Mouse (Mus musculus) stomach, postnatal 0 days (tissue): ENCODE results near the gene Tpbpb. TPM values are rescaled to one million over a fixed set of nuclear protein-coding genes. Genes with fewer than 3 reads are reported as not detected.
A peak's percentile ranks its signal among the peaks of the same experiment; 100 is the strongest.
"Not testable (repeated sequence)": the region's sequence is repeated elsewhere in the genome, so short reads cannot be mapped to it uniquely, and the experiment has no call there.

Experiments
- ATAC-seq: fragments of 200-750 bp; cut with Nextera tagmentation; 2 replicates; pipeline ENCODE4 v1.8.0; 2017; ENCODE audit not compliant: low FRiP score, low TSS enrichment
- DNase-seq: peaks from one replicate; pipeline ENCODE4 v3.0.0-alpha.2; 2016; ENCODE audit warnings: low spot score
- H3K27ac ChIP-seq: fragments of 300-500 bp; sonication (generic); replicated peaks from 2 replicates; pipeline ENCODE4 v1.5.1; 2014; ENCODE audit warnings: mild to moderate bottlenecking, control low read depth
- H3K27me3 ChIP-seq: fragments of 300-500 bp; sonication (generic); 2 replicates; pipeline ENCODE4 v1.6.1; 2014; ENCODE audit warnings: low read length; ENCODE audit not compliant: control insufficient read depth, insufficient read depth
- H3K36me3 ChIP-seq: fragments of 300-500 bp; sonication (generic); 2 replicates; pipeline ENCODE4 v1.6.1; 2014; ENCODE audit warnings: low read length, mixed read lengths; ENCODE audit not compliant: control insufficient read depth, insufficient read depth
- H3K4me1 ChIP-seq: fragments of 300-500 bp; sonication (generic); replicated peaks from 2 replicates; pipeline ENCODE4 v1.6.1; 2014; ENCODE audit warnings: antibody characterized with exemption; ENCODE audit not compliant: control insufficient read depth, insufficient read depth
- H3K4me2 ChIP-seq: fragments of 300-500 bp; sonication (generic); replicated peaks from 2 replicates; pipeline ENCODE4 v1.6.1; 2014; ENCODE audit warnings: low read depth, mild to moderate bottlenecking, control low read depth, moderate library complexity
- H3K4me3 ChIP-seq: fragments of 300-500 bp; sonication (generic); 2 replicates; pipeline ENCODE4 v1.5.1; 2014; ENCODE audit warnings: low read depth, low read length, control low read depth
- H3K9ac ChIP-seq: fragments of 300-500 bp; sonication (generic); 2 replicates; pipeline ENCODE4 v1.6.1; 2014; ENCODE audit warnings: mild to moderate bottlenecking, low read length, control low read depth, mixed read lengths
- H3K9me3 ChIP-seq: fragments of 300-500 bp; sonication (generic); 2 replicates; pipeline ENCODE4 v1.6.1; 2016; ENCODE audit warnings: low read length; ENCODE audit not compliant: control insufficient read depth
- CTCF ChIP-seq: IDR thresholded peaks from 2 replicates; pipeline ENCODE4 v1.5.1; 2016; ENCODE audit warnings: antibody characterized with exemption, low read depth, mild to moderate bottlenecking, moderate library complexity
- EP300 ChIP-seq: optimal IDR thresholded peaks from 2 replicates; pipeline ENCODE3; 2016; ENCODE audit warnings: antibody characterized with exemption
- WGBS: fragments of 180-500 bp; shearing (Covaris S2); extraction: QIAGEN DNeasy Blood & Tissue Kit; methylation state at CpG from one replicate; pipeline ENCODE4 v1.1.7; 2014; 5-methylcytosine and 5-hydroxymethylcytosine counted together
- polyA plus RNA-seq: library from polyadenylated mRNA; unstranded; fragments of >200 nt; fragmentation: Nextera tagmentation; extraction: Ambion mirVana; gene quantifications from 2 replicates; pipeline ENCODE4 v1.2.1, GENCODE M21; 2015

Gene Tpbpb
- not detected in 2 replicates for polyA plus RNA-seq

DNA sequence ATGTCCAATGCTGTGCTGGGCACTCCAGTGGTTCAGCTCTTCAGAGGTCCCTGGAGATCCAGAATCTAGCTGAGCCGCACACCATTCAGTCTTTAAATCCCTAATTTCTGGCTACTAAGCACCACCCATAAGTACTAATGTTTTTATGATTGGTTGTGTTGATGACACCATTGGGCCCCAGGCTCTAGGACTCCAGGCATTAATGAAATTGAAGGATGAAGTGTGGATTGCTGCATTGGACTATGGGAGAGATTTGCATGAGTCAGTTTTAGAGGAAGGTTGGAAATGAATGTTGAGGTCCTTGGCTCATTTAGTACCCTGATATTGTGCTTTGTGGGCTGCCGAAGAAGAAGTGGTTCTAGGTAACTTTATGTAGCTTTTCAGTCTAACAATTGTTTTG lies at the start of gene Tpbpb:
Gene Tpbpb, minus strand, starts transcription at position 101 of the 400 bp plus-strand sequence.
- H3K4me1 ChIP-seq, ATAC-seq, H3K9ac ChIP-seq, H3K4me2 ChIP-seq, H3K9me3 ChIP-seq, H3K36me3 ChIP-seq, DNase-seq, H3K27ac ChIP-seq, H3K27me3 ChIP-seq, H3K4me3 ChIP-seq: not testable (repeated sequence)
- WGBS = 73% methylated on average over 2 of the region's 2 CpGs

- 67% methylated on average over 3 of the region's 3 CpGs for WGBS
- H3K27me3 ChIP-seq = not testable (repeated sequence)
These were observed 37.2 kb upstream of the Tpbpb start, which contains the start of gene Tpbpa for GRCm38 (mm10) chr13:60941884-60942283. TSS of gene Tpbpa (minus strand) at chr13:60941984.

DNA sequence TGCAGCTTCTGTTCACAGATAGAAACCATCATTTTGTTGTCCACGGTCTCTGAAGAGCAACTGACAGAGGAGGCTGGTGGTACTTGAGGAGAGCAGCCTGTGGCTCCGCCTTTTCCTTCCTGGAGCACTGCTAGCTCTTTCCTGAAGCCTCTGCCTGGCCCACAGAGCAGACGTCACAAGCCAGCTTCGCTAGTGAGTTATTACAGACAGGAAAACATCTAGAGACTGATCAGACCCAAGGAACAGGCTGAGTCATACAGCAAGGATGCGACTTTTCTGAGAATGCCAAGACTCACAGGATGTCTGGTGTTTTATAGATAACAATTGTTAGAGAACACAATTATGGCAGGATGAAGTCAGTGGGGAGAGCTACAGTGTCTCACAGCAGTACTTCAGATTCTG lies 31.8 kb upstream of the Tpbpb start, which contains the start of the genes Gm49391 and Ctla2a:
Gene Gm49391, minus strand, starts transcription at position 72 of the 402 bp plus-strand sequence.
Gene Ctla2a, minus strand, starts transcription at position 126 of the 402 bp plus-strand sequence.
- no peak within 1 kb of the TSS for H3K9ac ChIP-seq
- H3K36me3 ChIP-seq = no peaks in the 10 kb centered on the region
- no peaks in the 10 kb centered on the region for H3K9me3 ChIP-seq
- WGBS = 56% methylated on average over 5 of the region's 5 CpGs
- no peak; the same call in 1 of the 2 replicates for ATAC-seq
- no peak within 1 kb of the TSS for H3K4me2 ChIP-seq
- no peaks in the 10 kb centered on the region for H3K27me3 ChIP-seq
- no peak within 1 kb of the TSS for H3K4me3 ChIP-seq
- no peak for TF ChIP-seq CTCF
- H3K27ac ChIP-seq = no peak within 1 kb of the TSS; the same call in 1 of the 2 replicates
- no peaks in the 10 kb centered on the region for H3K4me1 ChIP-seq
- DNase-seq = no peak

More at GRCm38 (mm10) chr13:60941884-60942283, 37.2 kb upstream of the Tpbpb start, which contains the start of gene Tpbpa:
- H3K4me3 ChIP-seq, H3K27ac ChIP-seq, ATAC-seq, H3K36me3 ChIP-seq, DNase-seq, H3K4me1 ChIP-seq, H3K9ac ChIP-seq, H3K4me2 ChIP-seq, H3K9me3 ChIP-seq: not testable (repeated sequence)

DNA sequence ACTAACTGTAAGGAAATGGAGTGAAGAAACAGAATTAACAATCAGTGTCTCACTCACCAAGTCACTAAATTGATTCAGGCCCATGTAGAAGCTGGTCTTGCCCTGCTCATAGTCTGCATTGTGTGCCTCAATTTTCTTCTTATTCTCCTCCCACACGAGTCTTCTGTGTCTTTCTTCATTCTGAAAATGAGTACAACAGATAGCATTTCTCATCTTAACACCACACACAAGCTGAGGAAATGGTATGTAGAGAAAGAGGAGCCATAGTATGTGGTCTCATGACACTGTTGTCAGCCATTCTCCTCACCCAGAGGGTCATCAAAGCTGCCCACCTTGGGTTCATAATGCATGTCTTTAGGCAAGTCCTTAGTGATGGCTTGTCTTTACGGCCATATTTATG lies 30.8 kb upstream of the Tpbpb start, which contains the start of gene Gm49393:
Gene Gm49393, minus strand, starts transcription at position 101 of the 400 bp plus-strand sequence.
- WGBS = 52% methylated on average over 2 of the region's 2 CpGs
- H3K9me3 ChIP-seq, H3K9ac ChIP-seq, H3K27ac ChIP-seq, H3K36me3 ChIP-seq, H3K4me2 ChIP-seq, ATAC-seq, DNase-seq, H3K27me3 ChIP-seq, H3K4me1 ChIP-seq, H3K4me3 ChIP-seq: not testable (repeated sequence)

DNA sequence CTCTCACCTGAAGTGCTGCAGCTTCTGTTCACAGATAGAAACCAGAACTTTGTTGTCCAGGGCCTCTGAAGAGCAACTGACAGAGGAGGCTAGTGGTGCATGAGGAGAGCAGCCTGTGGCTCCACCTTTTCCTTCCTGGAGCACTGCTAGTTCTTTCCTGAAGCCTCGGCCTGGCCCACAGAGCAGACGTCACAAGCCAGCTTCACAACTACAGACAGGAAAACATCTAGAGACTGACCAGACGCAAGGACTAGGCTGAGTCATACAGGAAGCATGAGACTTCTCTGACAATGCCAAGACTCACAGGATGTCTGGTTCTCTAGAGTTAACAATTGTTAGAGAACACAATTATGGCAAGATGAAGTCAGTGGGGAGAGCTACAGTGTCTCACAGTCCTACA lies 7.4 kb downstream of the Tpbpb start, which contains the start of gene Ctla2b:
Gene Ctla2b, minus strand, starts transcription at position 120 of the 400 bp plus-strand sequence.
- Histone ChIP-seq H3K4me1 (no peaks in the 10 kb centered on the region), H3K9ac (no peak within 1 kb of the TSS), H3K36me3 (no peaks in the 10 kb centered on the region), H3K9me3 (no peaks in the 10 kb centered on the region), H3K27me3 (no peaks in the 10 kb centered on the region), H3K27ac (no peak within 1 kb of the TSS), H3K4me2 (no peak within 1 kb of the TSS), H3K4me3 (no peak within 1 kb of the TSS)
- ATAC-seq (peak; percentile 57; the same call in 1 of the 2 replicates), DNase-seq (no peak)
- WGBS = 41% methylated on average over 3 of the region's 3 CpGs
- TF ChIP-seq CTCF (no peak), EP300 (no peak)

DNA sequence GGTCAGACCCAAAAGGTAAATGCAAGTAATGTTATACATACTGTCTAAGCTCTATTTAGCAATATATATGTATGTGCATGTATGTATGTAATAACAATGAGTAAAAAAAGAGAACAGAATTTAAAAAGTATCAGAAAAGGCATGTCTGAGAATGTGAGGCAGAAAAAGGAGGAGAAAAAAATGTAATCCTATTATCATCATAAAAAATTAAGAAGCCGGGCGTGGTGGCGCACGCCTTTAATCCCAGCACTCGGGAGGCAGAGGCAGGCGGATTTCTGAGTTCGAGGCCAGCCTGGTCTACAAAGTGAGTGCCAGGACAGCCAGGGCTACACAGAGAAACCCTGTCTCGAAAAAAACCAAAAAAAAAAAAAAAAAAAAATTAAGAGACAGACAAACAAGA lies 7.9 kb downstream of the Tpbpb start, which contains the start of gene Gm49392:
Gene Gm49392, minus strand, starts transcription at position 101 of the 400 bp plus-strand sequence.
- WGBS = 97% methylated on average over 6 of the region's 8 CpGs
- DNase-seq, H3K4me2 ChIP-seq, H3K27me3 ChIP-seq, H3K9me3 ChIP-seq, H3K9ac ChIP-seq, ATAC-seq, H3K4me3 ChIP-seq, H3K36me3 ChIP-seq, H3K27ac ChIP-seq, H3K4me1 ChIP-seq: not testable (repeated sequence)
